Mouse (Mus musculus) thymus, postnatal 25 days (tissue): ENCODE measurements around the gene Max.

ENCODE experiments used
- DNase-seq: peaks from one replicate; pipeline ENCODE4 v3.0.0; 2022

The Max gene

GRCm38 (mm10) chr12:76954698-76955423 lies 7.1 kb downstream of the Max start:
- DNase-seq, result no peak

- no peak for DNase-seq
Observed at GRCm38 (mm10) chr12:76953750-76954363, 8.1 kb downstream of the Max start.

GRCm38 (mm10) chr12:76950330-76950729 lies 11.7 kb downstream of the Max start:
- no peak for DNase-seq

- DNase-seq, result no peak
Observed at GRCm38 (mm10) chr12:76948781-76949180, 13.2 kb downstream of the Max start.

GRCm38 (mm10) chr12:76948185-76948584 lies 13.8 kb downstream of the Max start:
- DNase-seq, result no peak

DNA sequence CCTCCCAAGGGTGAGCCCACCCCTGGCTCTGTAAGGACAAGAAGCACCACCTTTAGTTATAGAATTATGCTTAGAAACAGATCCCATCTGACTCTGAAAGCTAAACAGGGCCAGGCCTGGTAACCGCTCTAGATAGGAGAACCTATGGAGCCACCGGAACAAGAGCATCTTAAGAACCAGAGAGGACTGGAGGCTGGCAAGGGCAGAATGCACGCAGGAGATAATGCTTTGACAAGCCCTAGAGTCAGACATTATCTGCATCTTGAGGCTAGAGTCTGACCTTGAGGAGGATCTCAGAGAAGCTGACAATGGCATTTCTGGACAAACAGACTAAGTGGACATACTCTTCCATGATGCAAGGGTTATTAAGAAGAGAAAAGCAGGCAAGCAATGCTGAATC lies 14.5 kb downstream of the Max start:
- DNase-seq, result no peak

DNA sequence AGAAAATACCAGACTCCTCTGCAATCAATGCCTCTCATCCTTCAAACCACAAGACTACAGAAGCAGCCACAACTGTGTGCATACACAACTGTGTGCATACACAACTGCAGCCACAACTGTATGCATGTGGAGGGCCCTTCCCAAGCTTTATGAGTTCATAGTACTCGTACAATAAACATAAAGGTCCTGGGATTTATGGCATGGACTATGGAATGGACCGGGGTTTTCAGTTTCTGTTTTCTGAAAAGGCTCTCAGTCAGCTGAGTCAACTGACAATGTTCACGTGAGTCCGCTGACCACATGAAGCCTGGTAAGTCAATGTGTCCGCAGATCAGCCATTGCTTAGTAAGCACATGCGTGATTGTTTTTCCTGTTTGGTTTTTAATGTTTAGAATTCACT lies 18.5 kb downstream of the Max start:
- DNase-seq, result no peak

DNA sequence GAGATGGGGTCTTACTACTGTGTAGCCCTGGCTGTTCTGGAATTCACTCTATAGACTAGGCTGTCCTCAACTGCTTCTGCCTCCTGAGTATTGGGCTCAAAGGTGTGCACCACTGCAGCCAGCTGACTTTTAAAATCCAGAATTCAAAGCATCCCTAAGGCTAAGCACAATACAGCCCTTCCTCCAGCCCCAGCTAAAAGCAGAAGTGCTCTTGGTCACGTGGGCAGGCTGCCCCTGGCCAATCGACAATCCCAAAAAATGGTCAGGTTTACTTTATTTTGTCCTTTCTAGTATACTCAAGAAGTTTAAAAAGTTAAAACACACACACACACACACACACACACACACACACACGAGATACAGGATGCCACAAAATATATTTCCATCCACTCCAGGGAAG lies 19.0 kb downstream of the Max start:
- no peak for DNase-seq

DNA sequence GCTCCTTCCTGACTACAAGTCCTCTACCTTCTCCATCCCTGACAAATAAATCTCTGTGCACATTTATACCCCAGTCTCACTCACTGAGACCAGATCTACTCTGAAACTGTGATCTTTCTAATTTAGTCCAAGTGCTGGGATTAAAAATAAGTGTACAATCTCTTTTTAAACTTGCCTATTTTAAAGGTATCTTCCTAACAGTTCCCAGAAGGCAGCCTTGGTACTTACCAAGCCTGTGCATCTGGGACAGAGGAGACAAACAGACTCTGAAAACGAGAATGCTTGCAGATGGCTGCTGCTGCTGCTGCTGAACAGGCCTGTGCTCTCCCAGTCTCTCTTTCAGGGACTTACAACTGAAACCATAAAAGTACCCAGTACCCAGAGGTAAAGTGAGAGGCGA lies 19.5 kb downstream of the Max start:
- DNase-seq, result no peak

DNA sequence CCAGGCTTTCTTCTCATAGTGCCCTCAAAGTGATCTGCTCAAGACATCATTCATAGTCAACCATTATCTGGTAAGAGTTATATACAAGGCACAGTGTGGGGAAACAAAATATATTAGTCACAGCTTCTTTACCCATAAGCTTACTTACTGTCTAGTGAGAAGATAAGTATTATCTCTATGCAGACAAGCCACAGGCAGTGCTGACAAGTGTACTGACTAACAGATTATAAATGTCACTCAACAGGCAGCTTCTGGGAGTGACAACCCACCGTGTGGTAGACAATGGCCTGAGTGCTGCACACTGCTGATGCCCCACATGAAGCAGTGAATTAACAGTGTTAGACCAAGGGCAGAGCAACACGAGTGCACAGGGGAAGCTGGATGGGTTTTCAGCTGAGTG lies 20.5 kb downstream of the Max start:
- no peak for DNase-seq

DNA sequence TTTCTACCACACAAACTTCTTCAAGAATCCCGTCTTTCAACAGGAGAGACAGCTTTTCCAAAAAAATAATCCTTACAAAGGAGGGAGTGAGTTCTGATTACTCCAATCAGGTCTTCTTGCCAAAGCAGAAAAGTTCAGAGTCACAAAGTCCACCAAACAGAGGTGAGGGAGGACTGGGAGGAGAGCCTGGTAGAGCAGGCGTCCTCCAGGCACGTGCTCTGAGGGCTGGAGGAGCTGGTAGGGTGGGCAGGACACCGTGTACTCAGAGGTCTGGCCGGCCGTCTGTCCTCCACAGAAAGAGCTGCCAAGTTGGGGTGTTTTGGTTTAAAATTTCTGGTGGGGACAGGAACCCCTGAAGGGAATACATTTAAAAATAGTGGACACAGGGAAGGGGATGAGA lies 24.0 kb downstream of the Max start:
- DNase-seq, result no peak

DNA sequence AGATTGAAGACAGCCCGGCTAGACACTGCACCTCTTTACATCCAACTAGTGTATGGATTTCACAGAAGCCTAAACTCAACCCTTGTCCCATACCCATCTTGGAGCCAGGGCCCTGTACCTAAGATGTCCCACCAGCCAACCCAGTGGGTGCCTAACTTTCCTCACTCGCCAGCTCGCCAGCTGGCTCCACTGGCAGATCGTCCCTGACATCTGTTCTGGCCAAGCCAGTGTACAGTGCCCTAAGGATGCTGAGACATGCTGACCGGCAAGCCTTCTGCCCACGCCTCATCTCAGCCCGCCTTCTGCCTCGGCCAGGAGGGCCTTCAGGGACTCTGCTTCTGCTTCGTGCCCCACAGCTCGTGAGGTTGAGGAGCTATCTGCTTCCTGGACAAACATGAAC lies 25.8 kb downstream of the Max start:
- no peak for DNase-seq

DNA sequence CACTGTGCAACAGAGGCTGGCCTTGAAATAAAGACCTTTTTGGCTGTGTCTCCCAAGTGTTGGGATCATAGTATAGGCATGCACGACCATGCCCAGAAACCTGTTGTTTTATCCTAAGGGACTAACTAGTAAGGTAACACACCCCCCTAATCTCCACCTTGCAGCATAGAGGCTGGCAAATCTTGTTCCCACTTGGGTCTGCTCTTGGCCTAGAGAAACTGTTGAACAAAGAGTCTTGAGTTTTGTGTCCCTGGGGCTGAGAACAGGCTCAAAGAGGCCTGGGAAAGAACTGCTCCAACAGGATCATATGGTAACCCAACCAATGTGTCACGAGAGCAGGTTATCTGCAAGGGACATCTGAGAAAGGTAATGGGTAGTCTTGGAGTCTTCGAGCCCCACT lies 27.6 kb downstream of the Max start:
- no peak for DNase-seq

DNA sequence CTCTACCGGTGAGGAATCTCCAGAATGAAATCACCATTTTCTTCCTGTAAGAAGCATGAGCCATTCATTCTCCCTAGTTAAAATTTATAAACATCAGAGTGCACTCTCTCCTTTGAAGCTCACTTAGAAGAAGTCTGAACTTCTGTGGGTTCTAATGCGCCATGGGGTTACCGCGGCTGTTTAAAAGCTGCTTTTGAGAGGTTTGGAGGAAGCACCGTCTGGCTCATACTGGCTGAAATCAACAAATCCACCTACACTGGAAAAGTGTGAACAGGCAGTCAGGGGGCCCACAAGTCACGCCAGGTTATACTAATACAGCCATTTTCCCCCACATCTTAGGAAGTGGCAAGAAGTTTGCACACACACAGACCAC lies 29.3 kb downstream of the Max start:
- DNase-seq, result peak; percentile 25

GRCm38 (mm10) chr12:76931739-76932687 lies 30.0 kb downstream of the Max start:
- DNase-seq, result no peak

DNA sequence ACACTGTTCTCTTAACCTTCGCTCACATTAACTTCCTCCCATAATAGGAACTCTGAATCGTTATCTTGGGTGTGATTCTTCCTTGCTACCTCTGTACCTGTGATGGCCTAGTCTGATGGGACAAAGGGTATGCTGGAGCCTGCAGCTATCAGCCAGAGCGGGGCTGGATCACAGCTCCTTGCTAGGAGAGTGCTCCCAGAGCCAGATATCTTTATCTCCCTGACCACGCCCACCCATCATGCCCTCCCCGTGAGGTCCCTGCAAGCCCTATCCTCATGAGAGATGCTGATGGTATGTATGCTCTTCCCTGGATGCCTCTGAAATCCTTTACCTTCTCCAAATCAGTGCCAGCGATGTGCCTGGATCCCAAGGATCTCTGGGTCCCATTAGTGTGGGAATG lies 31.8 kb downstream of the Max start:
- no peak for DNase-seq

GRCm38 (mm10) chr12:76927539-76927938 lies 34.5 kb downstream of the Max start:
- DNase-seq, result no peak

DNA sequence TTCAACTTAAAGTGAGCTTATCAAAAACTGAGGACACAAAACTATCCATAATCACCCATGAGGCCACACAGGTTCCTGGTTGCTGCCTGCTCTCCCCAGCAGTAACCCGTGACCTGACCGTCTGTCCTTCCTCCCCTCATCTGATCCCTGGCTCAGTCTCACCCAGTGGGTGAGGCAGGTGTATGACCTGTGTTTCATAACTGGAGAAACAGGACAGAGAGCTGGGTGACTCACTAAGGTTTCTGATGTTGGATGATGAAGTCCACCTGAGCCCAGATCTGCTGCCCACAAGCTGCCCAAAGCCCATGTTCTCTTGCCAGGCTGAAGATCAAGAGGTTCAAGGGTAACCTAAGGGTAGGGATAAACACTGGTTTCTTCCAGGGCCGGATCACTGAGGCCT lies 35.0 kb downstream of the Max start:
- no peak for DNase-seq

DNA sequence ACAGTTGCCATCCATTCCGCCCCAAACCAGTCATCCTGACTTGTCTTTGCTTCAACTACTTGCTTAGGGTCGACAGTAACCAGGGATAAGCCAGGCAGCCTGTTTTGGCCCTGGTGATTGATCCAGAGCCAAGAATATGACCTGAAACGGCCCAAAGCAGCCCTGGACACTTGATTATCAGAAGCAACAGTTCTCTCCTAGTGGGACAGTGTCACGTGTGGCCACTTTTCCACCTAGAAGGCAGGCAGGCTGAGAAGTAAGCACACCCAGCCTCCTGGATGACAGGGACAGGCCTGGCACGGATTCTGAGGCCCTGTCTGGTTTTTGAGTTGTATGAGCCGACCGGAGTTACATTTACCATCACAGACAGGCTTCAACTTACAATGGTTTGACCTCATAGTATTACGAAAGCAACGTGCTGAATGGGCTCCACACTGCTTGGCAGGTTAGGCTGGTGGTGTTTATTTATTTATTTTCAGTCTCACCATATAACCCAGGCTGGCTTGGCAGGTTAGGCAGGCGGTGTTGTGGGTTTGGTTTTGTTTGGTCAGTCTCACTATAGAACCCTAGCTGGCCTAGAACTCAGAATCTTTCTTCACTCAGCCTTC lies 35.6 kb downstream of the Max start:
- DNase-seq, result no peak

DNA sequence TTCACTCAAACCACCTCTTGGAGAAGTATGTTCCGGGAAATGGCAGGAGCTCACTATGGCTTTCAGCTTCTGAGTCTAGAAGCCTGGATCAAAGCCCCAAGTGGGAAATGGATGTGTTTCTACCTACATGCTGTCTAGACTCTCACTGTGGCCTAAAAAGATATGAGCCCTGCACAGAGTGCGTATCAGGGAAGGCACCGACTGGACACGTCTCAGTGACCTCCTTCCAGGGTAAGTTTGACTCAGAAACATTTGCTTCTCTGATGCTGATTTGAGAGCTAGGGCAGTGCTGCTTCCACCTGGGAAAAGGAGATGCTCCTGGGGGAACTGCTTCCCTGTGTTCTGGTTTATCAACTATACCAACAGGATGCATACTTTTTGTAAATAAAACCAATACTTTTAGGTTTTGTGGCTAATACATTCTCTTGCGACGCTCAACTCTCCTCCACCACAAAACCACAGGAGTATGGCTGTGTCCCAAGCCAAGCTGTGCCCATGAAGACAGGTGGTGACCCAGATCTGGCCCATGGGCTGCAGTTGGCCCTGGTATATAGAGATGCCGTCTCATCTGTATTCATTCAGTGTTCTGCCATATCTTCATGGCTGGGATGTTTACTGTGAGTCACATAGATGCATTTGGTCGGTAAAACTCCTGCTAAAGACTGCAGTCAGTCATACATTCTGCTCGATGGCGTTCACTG lies 36.9 kb downstream of the Max start:
- no peak for DNase-seq

GRCm38 (mm10) chr12:76923118-76923517 lies 38.9 kb downstream of the Max start:
- peak; percentile 31 for DNase-seq

- no peak for DNase-seq
Observed at GRCm38 (mm10) chr12:76920990-76921389, 41.0 kb downstream of the Max start.

DNA sequence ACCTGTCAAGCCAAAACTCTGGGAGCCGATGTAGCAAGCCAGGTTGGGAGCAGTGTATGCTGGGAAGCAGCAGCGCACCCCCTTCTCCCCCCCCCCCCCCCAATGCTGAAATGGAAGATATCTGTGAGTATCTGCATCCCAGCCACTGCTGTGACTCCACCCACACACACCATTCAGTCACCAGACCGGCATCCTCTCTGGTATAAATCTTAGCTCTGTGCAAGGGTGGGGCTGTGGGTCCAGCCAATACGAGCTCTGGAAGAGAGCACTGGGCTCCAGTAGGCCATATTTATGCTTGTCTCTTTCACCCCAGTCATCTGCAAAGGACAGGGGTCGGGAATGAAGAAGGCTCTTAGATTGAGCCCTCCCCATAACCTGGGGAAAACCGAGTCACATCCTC lies 41.6 kb downstream of the Max start:
- DNase-seq, result no peak
